Mouse (Mus musculus) C2C12 (cell line): ENCODE results near the gene Vps37d. TPM values are rescaled to one million over a fixed set of nuclear protein-coding genes. Genes with fewer than 3 reads are reported as not detected.
A peak's percentile ranks its signal among the peaks of the same experiment; 100 is the strongest.

Experiments used
- H3K27me3 ChIP-seq: one replicate; pipeline ENCODE4 v1.6.1; 2011; ENCODE audit not compliant: control insufficient read depth, insufficient read depth, insufficient read length
- H3K36me3 ChIP-seq: one replicate; pipeline ENCODE4 v1.6.1; 2011; ENCODE audit not compliant: control insufficient read depth, insufficient read depth
- H3K4me3 ChIP-seq: one replicate; pipeline ENCODE4 v1.5.1; 2011; ENCODE audit warnings: mild to moderate bottlenecking, control low read depth; ENCODE audit not compliant: poor library complexity, insufficient read depth, severe bottlenecking
- H3K79me2 ChIP-seq: one replicate; pipeline ENCODE4 v1.6.1; 2011; ENCODE audit not compliant: control insufficient read depth, insufficient read depth
- H3K79me3 ChIP-seq: one replicate; pipeline ENCODE4 v1.6.1; 2011; ENCODE audit warnings: low read depth, control low read depth
- H3ac ChIP-seq: one replicate; pipeline ENCODE3; 2011; ENCODE audit warnings: low read depth; ENCODE audit not compliant: control insufficient read depth, insufficient read length
- CEBPB ChIP-seq: IDR thresholded peaks from one replicate; pipeline ENCODE4 v1.6.1; 2011; ENCODE audit warnings: low read depth, mild to moderate bottlenecking, control low read depth, moderate library complexity
- CTCF ChIP-seq: IDR thresholded peaks from one replicate; pipeline ENCODE4 v1.5.1; 2011; ENCODE audit not compliant: control insufficient read depth, insufficient read depth, insufficient read length
- FOSL1 ChIP-seq: IDR thresholded peaks from one replicate; pipeline ENCODE4 v1.8.0; 2011; ENCODE audit warnings: mild to moderate bottlenecking, low read length; ENCODE audit not compliant: poor library complexity, insufficient read depth, severe bottlenecking
- MAX ChIP-seq: IDR thresholded peaks from one replicate; pipeline ENCODE4 v1.6.1; 2011; ENCODE audit warnings: mild to moderate bottlenecking, control low read depth
- MYOD1 ChIP-seq: IDR thresholded peaks from one replicate; pipeline ENCODE4 v1.6.1; 2011; ENCODE audit warnings: low read depth; ENCODE audit not compliant: control insufficient read depth, insufficient read length
- MYOG ChIP-seq: IDR thresholded peaks from one replicate; pipeline ENCODE4 v1.6.1; 2011; ENCODE audit not compliant: control insufficient read depth, insufficient read length; ENCODE audit errors: extremely low read depth
- USF1 ChIP-seq: IDR thresholded peaks from one replicate; pipeline ENCODE4 v1.6.1; 2011; ENCODE audit warnings: low read depth, mild to moderate bottlenecking, control low read depth, moderate library complexity
- polyA plus RNA-seq: library from polyadenylated mRNA; unstranded; fragments of >200 nt; fragmentation: generic; extraction: Trizol; gene quantifications from one replicate; pipeline ENCODE4 v1.2.1, GENCODE M21; 2012; ENCODE audit warnings: missing spikeins

Gene Vps37d
- polyA plus RNA-seq, 1 experiment, result 3.5 TPM

DNA sequence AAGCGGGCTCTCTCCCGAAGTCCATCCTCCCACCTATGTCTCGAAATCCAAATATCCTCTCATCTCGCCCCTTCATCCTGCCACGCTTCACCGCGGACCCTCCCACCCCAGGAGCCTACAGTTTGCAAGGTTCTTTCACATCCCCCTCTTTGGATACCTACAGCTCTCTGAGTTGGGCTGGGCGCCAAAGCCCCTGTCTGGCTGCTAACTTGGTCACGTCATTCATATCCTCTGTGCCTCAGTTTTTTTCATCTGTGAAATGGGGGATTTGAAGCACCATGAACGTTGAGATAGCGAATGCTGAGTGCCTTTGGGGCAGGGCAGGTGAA lies 380 bp upstream of the Vps37d start:
- H3K79me3 ChIP-seq, result no peaks in the 10 kb centered on the region
- no peaks in the 10 kb centered on the region for H3K79me2 ChIP-seq
- no peaks in the 10 kb centered on the region for H3K36me3 ChIP-seq
- H3K27me3 ChIP-seq, result peaks cover 20% of the 10 kb centered on the region
- H3ac ChIP-seq, result no peak overlapping the region
- TF ChIP-seq CEBPB (no peak), USF1 (no peak), CTCF (no peak), FOSL1 (no peak), MAX (no peak), MYOD1 (no peak), MYOG (no peak)
- no peak overlapping the region for H3K4me3 ChIP-seq

DNA sequence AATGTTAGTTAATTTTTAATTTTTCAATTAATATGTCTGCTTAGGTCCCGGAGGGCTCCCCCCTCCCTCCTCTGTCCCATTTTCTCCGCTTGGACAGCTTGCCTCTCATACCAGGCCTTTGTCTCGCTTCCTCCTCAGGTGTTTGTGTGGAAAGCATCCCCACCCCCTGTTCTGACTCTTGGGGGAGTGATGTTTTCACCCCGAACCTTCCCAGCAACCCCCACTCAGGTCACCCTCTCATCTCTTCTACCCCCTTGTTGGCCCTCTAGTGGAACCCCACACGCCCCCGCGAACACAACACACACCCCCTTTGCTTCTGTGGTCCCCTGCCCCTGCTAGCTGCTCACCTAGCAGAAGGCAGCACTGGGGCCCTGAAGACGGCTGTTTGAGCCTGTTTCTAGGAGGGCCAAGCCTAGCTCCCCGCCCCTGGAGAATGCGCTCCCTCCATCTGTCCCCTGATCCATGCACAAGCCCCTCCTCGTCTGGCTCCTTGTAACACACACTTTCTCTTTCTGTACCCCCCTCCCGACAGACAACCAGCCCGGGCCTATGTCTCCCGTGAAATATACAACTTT lies 1.0 kb downstream of the Vps37d start:
- Histone ChIP-seq H3K79me2 (no peaks in the 10 kb centered on the region), H3K27me3 (peaks cover 15% of the 10 kb centered on the region), H3ac (no peak overlapping the region), H3K36me3 (no peaks in the 10 kb centered on the region), H3K4me3 (peak overlapping the region; percentile 34), H3K79me3 (no peaks in the 10 kb centered on the region)
- no peak for TF ChIP-seq CTCF

DNA sequence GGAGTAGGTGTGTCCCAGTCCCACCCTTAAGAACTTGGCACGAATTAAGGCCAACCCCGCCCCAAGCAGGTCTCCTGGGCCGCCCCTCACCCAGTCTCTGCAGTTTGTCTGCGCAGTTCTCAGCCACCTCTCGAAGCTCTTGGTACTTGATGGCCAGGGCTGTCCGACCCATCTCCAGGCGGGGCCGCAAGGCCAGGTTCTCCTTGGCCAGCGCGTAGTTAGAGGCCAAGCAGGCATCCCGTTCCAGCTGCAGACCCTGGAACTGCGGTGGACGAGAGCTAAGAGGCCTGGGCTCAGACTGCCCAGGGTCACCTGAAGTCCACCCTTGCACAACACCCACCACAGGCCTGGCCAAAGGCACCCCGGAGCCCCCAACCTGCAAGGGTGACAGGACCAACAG lies 1.7 kb downstream of the Vps37d start:
- H3K27me3 ChIP-seq, result peaks cover 10% of the 10 kb centered on the region
- TF ChIP-seq CTCF (no peak), USF1 (no peak), MYOG (no peak), CEBPB (no peak), MAX (no peak), FOSL1 (no peak), MYOD1 (no peak)
- H3K36me3 ChIP-seq, result no peaks in the 10 kb centered on the region
- no peaks in the 10 kb centered on the region for H3K79me2 ChIP-seq
- H3K79me3 ChIP-seq, result no peaks in the 10 kb centered on the region
- no peak overlapping the region for H3K4me3 ChIP-seq
- no peak overlapping the region for H3ac ChIP-seq

- H3K36me3 ChIP-seq, result no peaks in the 10 kb centered on the region
- no peaks in the 10 kb centered on the region for H3K79me3 ChIP-seq
- TF ChIP-seq MAX (no peak), MYOD1 (no peak), USF1 (no peak), FOSL1 (no peak), MYOG (no peak), CTCF (no peak), CEBPB (no peak)
- H3K4me3 ChIP-seq, result no peak overlapping the region
- peaks cover 8% of the 10 kb centered on the region for H3K27me3 ChIP-seq
- no peak overlapping the region for H3ac ChIP-seq
- no peaks in the 10 kb centered on the region for H3K79me2 ChIP-seq
Observed at GRCm38 (mm10) chr5:135075655-135076054, 2.4 kb downstream of the Vps37d start.

- no peaks in the 10 kb centered on the region for H3K79me2 ChIP-seq
- no peak overlapping the region for H3K4me3 ChIP-seq
- H3ac ChIP-seq, result no peak overlapping the region
- H3K36me3 ChIP-seq, result no peaks in the 10 kb centered on the region
- H3K79me3 ChIP-seq, result no peaks in the 10 kb centered on the region
- no peaks in the 10 kb centered on the region for H3K27me3 ChIP-seq
- TF ChIP-seq MAX, result no peak
- TF ChIP-seq MYOG, result no peak
- no peak for TF ChIP-seq USF1
Observed at GRCm38 (mm10) chr5:135073349-135074150, 4.5 kb downstream of the Vps37d start.

DNA sequence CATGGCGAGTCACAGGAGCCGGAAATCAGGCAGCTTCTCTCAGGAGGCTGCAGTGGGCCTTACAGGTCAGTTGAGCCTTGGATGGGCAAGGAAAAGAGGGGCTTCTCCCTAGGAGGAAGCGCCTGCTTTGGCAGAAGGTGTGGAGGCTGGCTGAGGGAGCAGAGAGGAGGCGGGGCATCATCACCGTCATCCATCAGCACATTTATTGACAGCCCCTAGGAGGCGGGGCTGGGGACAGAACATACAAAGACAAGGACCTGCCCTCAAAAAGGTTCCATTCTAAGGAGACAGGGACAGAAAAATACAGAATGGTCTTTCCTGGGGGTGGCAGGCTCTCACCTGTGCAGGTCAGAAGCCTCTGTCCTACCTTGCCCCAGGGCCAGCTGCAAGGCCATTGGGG lies 5.3 kb downstream of the Vps37d start:
- TF ChIP-seq FOSL1 (no peak), CEBPB (no peak), MYOD1 (no peak), CTCF (no peak), MYOG (no peak), MAX (no peak), USF1 (no peak)
- Histone ChIP-seq H3K4me3 (no peak overlapping the region), H3K79me2 (no peaks in the 10 kb centered on the region)

More for the DNA sequence above, 5.3 kb downstream of the Vps37d start:
- no peaks in the 10 kb centered on the region for H3K27me3 ChIP-seq
- H3K79me3 ChIP-seq, result no peaks in the 10 kb centered on the region
- no peak overlapping the region for H3ac ChIP-seq
- no peaks in the 10 kb centered on the region for H3K36me3 ChIP-seq
